Mouse (Mus musculus) bone marrow macrophage, adult 2 months (primary cell): ENCODE measurements around the gene Tmed10.

Source experiments
- CTCF ChIP-seq: IDR thresholded peaks from 2 replicates; pipeline ENCODE4 v1.5.1; 2012; ENCODE audit warnings: low read depth, mild to moderate bottlenecking, low read length, moderate library complexity
- POLR2A ChIP-seq: IDR thresholded peaks from 2 replicates; pipeline ENCODE4 v1.6.1; 2012; ENCODE audit warnings: mild to moderate bottlenecking, low read depth, low read length, borderline replicate concordance

DNA sequence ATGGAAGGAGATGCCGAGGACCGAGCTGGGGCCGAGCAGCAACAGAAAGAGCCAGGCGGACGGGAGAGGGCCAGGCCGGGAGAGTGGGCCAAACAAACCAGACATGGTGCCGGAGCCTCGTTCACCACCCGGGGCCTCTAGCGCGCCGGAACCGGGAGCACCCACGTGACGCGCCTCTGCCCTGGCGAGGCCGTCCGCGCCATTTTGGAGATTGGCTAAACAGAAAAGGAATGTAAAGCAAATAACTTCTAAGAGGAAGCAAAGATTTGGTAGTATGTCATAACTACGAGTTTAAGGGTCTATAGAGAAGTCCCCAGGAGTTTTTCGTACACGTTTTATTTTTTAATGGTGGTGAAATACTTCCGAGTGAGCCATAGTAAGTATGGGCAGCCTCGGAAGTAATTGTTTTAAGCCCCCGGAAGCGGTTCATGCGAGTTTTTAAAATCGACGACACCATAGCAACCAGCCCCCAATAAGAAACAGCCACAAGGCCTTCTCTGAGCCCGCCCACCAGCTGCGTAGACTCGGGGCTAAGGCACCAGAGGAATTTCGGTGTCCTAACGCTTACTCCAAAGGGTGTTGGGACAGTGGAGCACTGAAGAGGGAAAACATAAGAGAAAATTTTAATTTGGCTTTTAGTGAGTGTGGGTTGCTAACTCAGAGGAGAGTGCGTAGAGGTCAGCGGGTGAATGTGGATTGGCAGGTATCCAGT, at the start of gene Tmed10:
- no peak for TF ChIP-seq POLR2A
- TF ChIP-seq CTCF = no peak
